Mouse (Mus musculus): ENCODE data around the gene Prex1.

Prex1 gene

GRCm38 (mm10) chr2:166632571-166633361, 80.9 kb downstream of the Prex1 start:
- peak; percentile 86 for DNase-seq

- DNase-seq: no peak
These were observed 81.9 kb downstream of the Prex1 start for GRCm38 (mm10) chr2:166631621-166632171.

GRCm38 (mm10) chr2:166631189-166631588, 82.4 kb downstream of the Prex1 start:
- no peak for DNase-seq

- DNase-seq: peak in 1 of 2 experiments; percentile 41
These were observed 83.5 kb downstream of the Prex1 start for GRCm38 (mm10) chr2:166629941-166630674.

GRCm38 (mm10) chr2:166627578-166627977, 86.1 kb downstream of the Prex1 start:
- no peak for DNase-seq

GRCm38 (mm10) chr2:166625219-166625618, 88.4 kb downstream of the Prex1 start:
- DNase-seq: no peak

GRCm38 (mm10) chr2:166623081-166623567, 90.5 kb downstream of the Prex1 start:
- DNase-seq: peak in 1 of 2 experiments; percentile 33

GRCm38 (mm10) chr2:166622590-166622989, 91.0 kb downstream of the Prex1 start:
- no peak for DNase-seq

- no peak for DNase-seq
These were observed 91.6 kb downstream of the Prex1 start for GRCm38 (mm10) chr2:166622079-166622478.

- DNase-seq: no peak
These were observed 92.8 kb downstream of the Prex1 start for GRCm38 (mm10) chr2:166620529-166621466.

GRCm38 (mm10) chr2:166619906-166620490, 93.6 kb downstream of the Prex1 start:
- DNase-seq: no peak

- DNase-seq: no peak
These were observed 94.4 kb downstream of the Prex1 start for GRCm38 (mm10) chr2:166619270-166619669.

- DNase-seq: no peak
These were observed 95.9 kb downstream of the Prex1 start for GRCm38 (mm10) chr2:166617706-166618105.

GRCm38 (mm10) chr2:166615338-166616075, 98.1 kb downstream of the Prex1 start:
- DNase-seq: no peak

GRCm38 (mm10) chr2:166610271-166610670, 103.4 kb downstream of the Prex1 start:
- no peak for DNase-seq

GRCm38 (mm10) chr2:166608509-166608908, 105.1 kb downstream of the Prex1 start:
- DNase-seq: peak; percentile 45 to 54

GRCm38 (mm10) chr2:166606481-166607245, 107.0 kb downstream of the Prex1 start:
- DNase-seq: no peak

GRCm38 (mm10) chr2:166606053-166606452, 107.6 kb downstream of the Prex1 start:
- DNase-seq: peak in 1 of 2 experiments; percentile 45

GRCm38 (mm10) chr2:166605164-166605831, 108.3 kb downstream of the Prex1 start:
- no peak for DNase-seq

GRCm38 (mm10) chr2:166602948-166603347, 110.7 kb downstream of the Prex1 start:
- DNase-seq: no peak
